Mouse (Mus musculus): ENCODE data around the gene Rgs16.
"Not testable (repeated sequence)": the region's sequence is repeated elsewhere in the genome, so short reads cannot be mapped to it uniquely, and the experiment has no call there.

The Rgs16 gene

GRCm38 (mm10) chr1:153749211-153749801 lies 9.2 kb downstream of the Rgs16 start, which contains the start of gene Rnasel:
TSS of gene Rnasel (plus strand) at chr1:153749426.
- DNase-seq (ENCODE audit: inconsistent age in 2 of 2, low spot score in 1 of 2) = peak; percentile 72 to 94

GRCm38 (mm10) chr1:153750054-153750453 lies 9.9 kb downstream of the Rgs16 start:
- peak in 1 of 2 experiments; percentile 33 for DNase-seq (ENCODE audit: inconsistent age in 2 of 2, low spot score in 1 of 2)

GRCm38 (mm10) chr1:153751763-153752301 lies 11.7 kb downstream of the Rgs16 start:
- DNase-seq (ENCODE audit: inconsistent age in 2 of 2, low spot score in 1 of 2) = peak; percentile 61 to 90

GRCm38 (mm10) chr1:153752521-153752920 lies 12.4 kb downstream of the Rgs16 start:
- no peak for DNase-seq (ENCODE audit: inconsistent age in 2 of 2, low spot score in 1 of 2)

- DNase-seq (ENCODE audit: inconsistent age in 2 of 2, low spot score in 1 of 2) = no peak
These were observed 13.7 kb downstream of the Rgs16 start for GRCm38 (mm10) chr1:153753725-153754464.

- DNase-seq (ENCODE audit: inconsistent age in 2 of 2, low spot score in 1 of 2) = no peak
These were observed 24.0 kb downstream of the Rgs16 start for GRCm38 (mm10) chr1:153764136-153764535.

GRCm38 (mm10) chr1:153766298-153766697 lies 26.1 kb downstream of the Rgs16 start:
- no peak for DNase-seq (ENCODE audit: inconsistent age in 2 of 2, low spot score in 1 of 2)

- no peak for DNase-seq (ENCODE audit: inconsistent age in 2 of 2, low spot score in 1 of 2)
These were observed 27.1 kb downstream of the Rgs16 start for GRCm38 (mm10) chr1:153767281-153767680.

- no peak for DNase-seq (ENCODE audit: inconsistent age in 2 of 2, low spot score in 1 of 2)
These were observed 28.3 kb downstream of the Rgs16 start for GRCm38 (mm10) chr1:153768465-153768864.

GRCm38 (mm10) chr1:153769571-153769970 lies 29.4 kb downstream of the Rgs16 start:
- not testable (repeated sequence) for DNase-seq (ENCODE audit: inconsistent age in 2 of 2, low spot score in 1 of 2)

GRCm38 (mm10) chr1:153769998-153770775 lies 30.0 kb downstream of the Rgs16 start:
- DNase-seq (ENCODE audit: inconsistent age in 2 of 2, low spot score in 1 of 2) = no peak

- peak in 1 of 2 experiments; percentile 30 for DNase-seq (ENCODE audit: inconsistent age in 2 of 2, low spot score in 1 of 2)
These were observed 30.6 kb downstream of the Rgs16 start for GRCm38 (mm10) chr1:153770776-153771167.

GRCm38 (mm10) chr1:153775174-153775573 lies 35.0 kb downstream of the Rgs16 start:
- DNase-seq (ENCODE audit: inconsistent age in 2 of 2, low spot score in 1 of 2) = no peak

- no peak for DNase-seq (ENCODE audit: inconsistent age in 2 of 2, low spot score in 1 of 2)
These were observed 36.1 kb downstream of the Rgs16 start for GRCm38 (mm10) chr1:153776257-153776656.

GRCm38 (mm10) chr1:153778205-153778604 lies 38.1 kb downstream of the Rgs16 start:
- no peak for DNase-seq (ENCODE audit: inconsistent age in 2 of 2, low spot score in 1 of 2)

- no peak for DNase-seq (ENCODE audit: inconsistent age in 2 of 2, low spot score in 1 of 2)
These were observed 43.2 kb downstream of the Rgs16 start for GRCm38 (mm10) chr1:153783339-153783738.

- no peak for DNase-seq (ENCODE audit: inconsistent age in 2 of 2, low spot score in 1 of 2)
These were observed 45.5 kb downstream of the Rgs16 start for GRCm38 (mm10) chr1:153785608-153786007.

GRCm38 (mm10) chr1:153790708-153791107 lies 50.6 kb downstream of the Rgs16 start:
- no peak for DNase-seq (ENCODE audit: inconsistent age in 2 of 2, low spot score in 1 of 2)

GRCm38 (mm10) chr1:153794241-153794640 lies 54.1 kb downstream of the Rgs16 start:
- DNase-seq (ENCODE audit: inconsistent age in 2 of 2, low spot score in 1 of 2) = peak; percentile 37 to 77
